Mouse (Mus musculus) heart, postnatal 4 days (tissue): ENCODE data around the gene Samd8. TPM values are rescaled to one million over a fixed set of nuclear protein-coding genes. Genes with fewer than 3 reads are reported as not detected.

Experiments used
- DNase-seq: peaks from one replicate; pipeline ENCODE4 v3.0.0; 2021
- total RNA-seq, 2 experiments: library from RNA; stranded (reverse); gene quantifications; 2 replicates each; pipeline ENCODE4 v1.2.3; 2021

The Samd8 gene
- total RNA-seq, 2 experiments from 2014 or later, result 26.1 to 27.4 TPM

GRCm38 (mm10) chr14:21830876-21831767, 80.8 kb downstream of the Samd8 start:
- peak; percentile 98 for DNase-seq

- no peak for DNase-seq
Observed at GRCm38 (mm10) chr14:21831830-21832403, 81.6 kb downstream of the Samd8 start.

GRCm38 (mm10) chr14:21838336-21839017, 88.1 kb downstream of the Samd8 start:
- DNase-seq, result peak; percentile 47

GRCm38 (mm10) chr14:21841819-21842592, 91.7 kb downstream of the Samd8 start:
- no peak for DNase-seq

GRCm38 (mm10) chr14:21843263-21843662, 92.9 kb downstream of the Samd8 start:
- DNase-seq, result no peak

GRCm38 (mm10) chr14:21846827-21847380, 96.6 kb downstream of the Samd8 start:
- no peak for DNase-seq

- DNase-seq, result peak; percentile 59
Observed at GRCm38 (mm10) chr14:21847381-21848165, 97.2 kb downstream of the Samd8 start.

Other genes starting within 250 kb of the Samd8 start
- under 1 TPM in 1 of 2 experiments, not detected in 1; 0.68 TPM for gene Dupd1, start 36.0 kb upstream of the Samd8 start, total RNA-seq
- not detected for gene Dusp13, start 650 bp downstream of the Samd8 start, total RNA-seq
- 100 to 1,000 TPM; 606 to 622 TPM for gene Vdac2, start 74.7 kb downstream of the Samd8 start, total RNA-seq
- gene Comtd1, start 98.4 kb downstream of the Samd8 start, total RNA-seq, result 10 to 100 TPM; 16.9 to 25.9 TPM
- 1 to 10 TPM; 2.5 to 3.3 TPM for gene Zfp503, start 239.1 kb downstream of the Samd8 start, total RNA-seq